Mouse (Mus musculus) liver, embryonic 14.5 days (tissue): ENCODE data around the gene Maml1.

Experiments used
- CTCF ChIP-seq: IDR thresholded peaks from 2 replicates; pipeline ENCODE4 v1.5.1; 2016; ENCODE audit warnings: antibody characterized with exemption, low read depth, control low read depth
- EP300 ChIP-seq: IDR thresholded peaks from 2 replicates; pipeline ENCODE4 v1.6.1; 2016; ENCODE audit warnings: antibody characterized with exemption, low read depth

GRCm38 (mm10) chr11:50210101-50210504 is 82.0 kb downstream of the Maml1 start:
- no peak for TF ChIP-seq CTCF
- TF ChIP-seq EP300 = no peak; the same call in 1 of the 2 replicates
